ENCODE assay signal across 24 mouse cellular contexts in the genomic region with DNA sequence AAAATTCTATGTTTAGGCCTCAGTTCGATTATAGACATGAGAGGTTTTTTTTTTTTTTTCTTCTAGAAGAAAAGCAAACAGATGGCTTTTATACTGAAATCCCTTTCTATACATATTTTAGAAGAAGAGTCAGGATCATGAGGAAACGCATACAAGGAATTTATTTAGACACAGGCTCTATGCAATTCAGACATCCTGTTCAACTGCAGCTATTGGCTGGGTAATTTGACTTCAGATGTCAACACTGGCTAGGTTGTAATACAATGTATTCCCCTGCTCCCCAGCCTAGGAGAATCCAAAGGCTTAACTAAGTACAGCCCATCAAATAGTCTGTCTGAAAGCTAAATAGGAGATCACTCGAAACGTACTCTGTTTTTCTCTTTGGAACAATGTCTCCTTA.
DNase-seq lines count a peak whose midpoint lies in the region; ATAC-seq lines count a peak whose summit lies in the region.
"Had no signal": no experiment of that assay in that cellular context is flagged by ENCODE, and none has a peak within 500 bp of the region (broad histone marks: within the 10 kb centered on the region; RNA-seq: fewer than 3 reads in every experiment).

No protein-coding gene starts in this region.

- DNase-seq in embryonic facial prominence, embryonic 14.5 days (ENCODE audit: low spot score), result peak; percentile 56
- no peak for DNase-seq in embryonic facial prominence, embryonic 10.5 days (ENCODE audit: low spot score)
- DNase-seq in frontal cortex, postnatal 14 days (ENCODE audit: low spot score in 2 of 2), result no peak
- DNase-seq in brain, adult 2 months (ENCODE audit: low read depth, low spot score), result peak; percentile 11
- peak; percentile 13 for DNase-seq in telencephalon, adult 2 months (ENCODE audit: low read depth, low spot score)
- no peak for DNase-seq in forebrain, embryonic 11.5 days (ENCODE audit: low spot score)
- DNase-seq: adrenal gland, adult 8-10 months; adrenal gland, postnatal 14 days; adrenal gland, postnatal 36 days; B cell, adult 2 months; cerebellum, adult 11 months; cerebellum, adult 18-20 months; cerebellum, adult 8-10 months; cerebellum, adult 9-11 months; cerebellum, postnatal 25 days had no signal

- H3K4me1 ChIP-seq in embryonic facial prominence, embryonic 14.5 days (ENCODE audit: control insufficient read depth, insufficient read depth, low read length), result no peaks in the 10 kb centered on the region
- no peaks in the 10 kb centered on the region for H3K4me1 ChIP-seq in embryonic facial prominence, embryonic 10.5 days
- no peaks in the 10 kb centered on the region for H3K4me1 ChIP-seq in forebrain, embryonic 11.5 days (replicated peaks; ENCODE audit: control insufficient read depth, insufficient read depth, low read length)
- H3K4me1 ChIP-seq: embryonic facial prominence, embryonic 13.5 days; forebrain, embryonic 12.5 days had no signal

- H3K4me2 ChIP-seq in embryonic facial prominence, embryonic 14.5 days (ENCODE audit: low read depth, low read length), result no peak overlapping the region
- no peak overlapping the region for H3K4me2 ChIP-seq in forebrain, embryonic 11.5 days (ENCODE audit: low read depth, low read length, severe bottlenecking)
- H3K4me2 ChIP-seq: embryonic facial prominence, embryonic 13.5 days; forebrain, embryonic 12.5 days had no signal

- no peaks in the 10 kb centered on the region for H3K36me3 ChIP-seq in embryonic facial prominence, embryonic 14.5 days (ENCODE audit: control insufficient read depth, insufficient read depth, low read length)
- no peaks in the 10 kb centered on the region for H3K36me3 ChIP-seq in embryonic facial prominence, embryonic 10.5 days (replicated peaks)
- H3K36me3 ChIP-seq in forebrain, embryonic 11.5 days (ENCODE audit: control insufficient read depth, insufficient read depth, low read length), result no peaks in the 10 kb centered on the region
- H3K36me3 ChIP-seq: embryonic facial prominence, embryonic 13.5 days; forebrain, embryonic 12.5 days; G1E had no signal

- H3K27me3 ChIP-seq in embryonic facial prominence, embryonic 14.5 days (replicated peaks; ENCODE audit: control insufficient read depth, insufficient read depth, low read length), result no peaks in the 10 kb centered on the region
- H3K27me3 ChIP-seq in embryonic facial prominence, embryonic 10.5 days (replicated peaks; ENCODE audit: low read depth, poor library complexity, severe bottlenecking), result no peaks in the 10 kb centered on the region
- no peaks in the 10 kb centered on the region for H3K27me3 ChIP-seq in forebrain, embryonic 11.5 days (ENCODE audit: control insufficient read depth, insufficient read depth, low read length)
- H3K27me3 ChIP-seq: CH12.LX; embryonic facial prominence, embryonic 13.5 days; forebrain, embryonic 12.5 days; Patski had no signal

- no peak overlapping the region for H3K9ac ChIP-seq in embryonic facial prominence, embryonic 14.5 days (ENCODE audit: low read depth, low read length)
- no peak overlapping the region for H3K9ac ChIP-seq in forebrain, embryonic 11.5 days (ENCODE audit: low read length)
- H3K9ac ChIP-seq: embryonic facial prominence, embryonic 13.5 days; forebrain, embryonic 12.5 days had no signal

- WGBS in embryonic facial prominence, embryonic 14.5 days, result 54% methylated on average over 4 of the region's 4 CpGs
- WGBS in embryonic facial prominence, embryonic 10.5 days, result 84% methylated on average over 4 of the region's 4 CpGs
- 84% methylated on average over 4 of the region's 4 CpGs for WGBS in forebrain, embryonic 11.5 days

- H3K9me3 ChIP-seq in embryonic facial prominence, embryonic 14.5 days (ENCODE audit: control insufficient read depth, low read length), result no peaks in the 10 kb centered on the region
- no peaks in the 10 kb centered on the region for H3K9me3 ChIP-seq in embryonic facial prominence, embryonic 10.5 days
- no peaks in the 10 kb centered on the region for H3K9me3 ChIP-seq in forebrain, embryonic 11.5 days (ENCODE audit: control insufficient read depth, low read length)
- H3K9me3 ChIP-seq: embryonic facial prominence, embryonic 13.5 days; forebrain, embryonic 12.5 days had no signal

- no peak overlapping the region for H3K4me3 ChIP-seq in embryonic facial prominence, embryonic 14.5 days (ENCODE audit: low read depth, low read length)
- H3K4me3 ChIP-seq in embryonic facial prominence, embryonic 10.5 days, result no peak overlapping the region
- H3K4me3 ChIP-seq in forebrain, embryonic 11.5 days (ENCODE audit: low read depth, low read length), result no peak overlapping the region
- H3K4me3 ChIP-seq: embryonic facial prominence, embryonic 13.5 days; forebrain, embryonic 12.5 days had no signal

- H3K27ac ChIP-seq in embryonic facial prominence, embryonic 14.5 days (replicated peaks; ENCODE audit: low read depth, low read length), result no peak overlapping the region
- H3K27ac ChIP-seq in embryonic facial prominence, embryonic 10.5 days (replicated peaks), result no peak overlapping the region
- no peak overlapping the region for H3K27ac ChIP-seq in forebrain, embryonic 11.5 days (ENCODE audit: low read depth, low read length)
- H3K27ac ChIP-seq: embryonic facial prominence, embryonic 13.5 days; forebrain, embryonic 12.5 days had no signal

- no peak for ATAC-seq in embryonic facial prominence, embryonic 14.5 days (ENCODE audit: low read depth)
- peak; percentile 69; the same call in 1 of the 2 replicates for ATAC-seq in frontal cortex, adult (ENCODE audit: low TSS enrichment)
- ATAC-seq in forebrain, embryonic 11.5 days (replicated peaks; ENCODE audit: low FRiP score), result no peak
- ATAC-seq: activated CD4-positive, CD25-positive, alpha-beta regulatory T cell, adult 4 months; CD4-positive, CD25-positive, alpha-beta regulatory T cell, adult 4 months; forebrain, embryonic 14.5 days; Patski had no signal

Comparison
In these comparisons a context has a peak if more than half of its experiments do, and no peak if none do; other contexts are left out.
1. DNase-seq: peak in embryonic facial prominence, embryonic 14.5 days (single experiment), brain, adult 2 months (single experiment) and telencephalon, adult 2 months (single experiment); none in embryonic facial prominence, embryonic 10.5 days (single experiment), frontal cortex, postnatal 14 days (0 of 2) and forebrain, embryonic 11.5 days (single experiment).